Mouse (Mus musculus) intestine, embryonic 14.5 days (tissue): ENCODE results near the gene Parvg. TPM values are rescaled to one million over a fixed set of nuclear protein-coding genes. Genes with fewer than 3 reads are reported as not detected.

ENCODE experiments used
- ATAC-seq: fragments of 200-750 bp; cut with Nextera tagmentation; replicated peaks from 2 replicates; pipeline ENCODE4 v1.8.0; 2017; ENCODE audit warnings: low read depth, moderate number of reproducible peaks, moderate TSS enrichment, moderate library complexity; ENCODE audit not compliant: low FRiP score, low TSS enrichment
- DNase-seq: peaks from one replicate; pipeline ENCODE4 v3.0.0-alpha.2; 2018; ENCODE audit warnings: low spot score
- H3K27ac ChIP-seq: fragments of 300-500 bp; sonication (generic); 2 replicates; pipeline ENCODE4 v1.5.1; 2014; ENCODE audit warnings: low read depth, mild to moderate bottlenecking, control low read depth
- H3K27me3 ChIP-seq: fragments of 300-500 bp; sonication (generic); replicated peaks from 2 replicates; pipeline ENCODE4 v1.6.1; 2014; ENCODE audit warnings: low read length, control low read depth; ENCODE audit not compliant: control insufficient read depth, insufficient read depth
- H3K36me3 ChIP-seq: fragments of 300-500 bp; sonication (generic); 2 replicates; pipeline ENCODE4 v1.6.1; 2014; ENCODE audit warnings: low read length, control low read depth; ENCODE audit not compliant: control insufficient read depth, insufficient read depth
- H3K4me1 ChIP-seq: fragments of 300-500 bp; sonication (generic); replicated peaks from 2 replicates; pipeline ENCODE4 v1.6.1; 2014; ENCODE audit warnings: low read length, control low read depth, mixed read lengths; ENCODE audit not compliant: control insufficient read depth, insufficient read depth
- H3K4me2 ChIP-seq: fragments of 300-500 bp; sonication (generic); 2 replicates; pipeline ENCODE4 v1.6.1; 2014; ENCODE audit warnings: low read length
- H3K4me3 ChIP-seq: fragments of 300-500 bp; sonication (generic); 2 replicates; pipeline ENCODE4 v1.5.1; 2014; ENCODE audit warnings: low read depth, low read length, control low read depth, mixed read lengths
- H3K9ac ChIP-seq: fragments of 300-500 bp; sonication (generic); 2 replicates; pipeline ENCODE4 v1.6.1; 2014; ENCODE audit warnings: mild to moderate bottlenecking, low read length
- H3K9me3 ChIP-seq: fragments of 300-500 bp; sonication (generic); 2 replicates; pipeline ENCODE4 v1.6.1; 2016; ENCODE audit warnings: low read length, control low read depth; ENCODE audit not compliant: control insufficient read depth
- WGBS: fragments of 180-500 bp; shearing (Covaris S2); extraction: QIAGEN DNeasy Blood & Tissue Kit; methylation state at CpG from one replicate; pipeline ENCODE4 v1.1.7; 2014; 5-methylcytosine and 5-hydroxymethylcytosine counted together
- polyA plus RNA-seq: library from polyadenylated mRNA; unstranded; fragments of >200 nt; fragmentation: Nextera tagmentation; extraction: Ambion mirVana; gene quantifications from 2 replicates; pipeline ENCODE4 v1.2.1, GENCODE M21; 2014

The Parvg gene
- polyA plus RNA-seq, 1 experiment from 2014 or later: 2.0 TPM

- 20% methylated on average over 9 of the region's 9 CpGs for WGBS
- DNase-seq (no peak), ATAC-seq (0 out of 2 replicates have a peak, but pooled peaks have one; percentile 24)
- H3K27ac ChIP-seq: no peak overlapping the region
- no peak overlapping the region for H3K4me2 ChIP-seq
- no peak overlapping the region for H3K9ac ChIP-seq
- H3K36me3 ChIP-seq: no peaks in the 10 kb centered on the region
- H3K27me3 ChIP-seq: no peaks in the 10 kb centered on the region
- H3K4me1 ChIP-seq: peaks cover 19% of the 10 kb centered on the region
- no peak overlapping the region for H3K4me3 ChIP-seq
- no peaks in the 10 kb centered on the region for H3K9me3 ChIP-seq
These were observed 10.3 kb upstream of the Parvg start for GRCm38 (mm10) chr15:84313566-84313878.

- 52% methylated on average over 18 of the region's 18 CpGs for WGBS
- Histone ChIP-seq H3K4me2 (no peak overlapping the region), H3K9me3 (no peaks in the 10 kb centered on the region), H3K4me3 (no peak overlapping the region), H3K4me1 (peaks cover 19% of the 10 kb centered on the region), H3K27me3 (no peaks in the 10 kb centered on the region), H3K27ac (no peak overlapping the region), H3K36me3 (no peaks in the 10 kb centered on the region), H3K9ac (no peak overlapping the region)
- DNase-seq: no peak
- ATAC-seq: no peak
These were observed 9.3 kb upstream of the Parvg start for GRCm38 (mm10) chr15:84314420-84315080.

- Histone ChIP-seq H3K9ac (no peak overlapping the region), H3K27ac (no peak overlapping the region), H3K36me3 (no peaks in the 10 kb centered on the region), H3K4me3 (no peak overlapping the region), H3K9me3 (no peaks in the 10 kb centered on the region), H3K27me3 (no peaks in the 10 kb centered on the region), H3K4me2 (no peak overlapping the region), H3K4me1 (peaks cover 19% of the 10 kb centered on the region)
- DNase-seq: no peak
- 29% methylated on average over 15 of the region's 15 CpGs for WGBS
- ATAC-seq: no peak
These were observed 8.4 kb upstream of the Parvg start for GRCm38 (mm10) chr15:84315276-84316046.

- 87% methylated on average over 4 of the region's 4 CpGs for WGBS
- no peaks in the 10 kb centered on the region for H3K27me3 ChIP-seq
- H3K4me1 ChIP-seq: peaks cover 9% of the 10 kb centered on the region; the same call in 1 of the 2 replicates
- H3K27ac ChIP-seq: no peak overlapping the region
- H3K9me3 ChIP-seq: no peaks in the 10 kb centered on the region
- DNase-seq (no peak), ATAC-seq (no peak)
- no peaks in the 10 kb centered on the region for H3K36me3 ChIP-seq
- no peak overlapping the region for H3K9ac ChIP-seq
- no peak overlapping the region for H3K4me2 ChIP-seq
- H3K4me3 ChIP-seq: no peak overlapping the region
These were observed 4.4 kb upstream of the Parvg start for GRCm38 (mm10) chr15:84319393-84319792.

- H3K27ac ChIP-seq: no peak overlapping the region
- ATAC-seq: no peak
- no peaks in the 10 kb centered on the region for H3K27me3 ChIP-seq
- no peaks in the 10 kb centered on the region for H3K4me1 ChIP-seq
- DNase-seq: no peak
- WGBS: 70% methylated on average over 8 of the region's 8 CpGs
- no peaks in the 10 kb centered on the region for H3K9me3 ChIP-seq
- no peak overlapping the region for H3K9ac ChIP-seq
- no peak overlapping the region for H3K4me2 ChIP-seq
- H3K36me3 ChIP-seq: no peaks in the 10 kb centered on the region
- no peak overlapping the region for H3K4me3 ChIP-seq
These were observed 2.2 kb upstream of the Parvg start for GRCm38 (mm10) chr15:84321544-84322174.

GRCm38 (mm10) chr15:84324870-84325553 lies 1.2 kb downstream of the Parvg start:
- Histone ChIP-seq H3K4me3 (no peak overlapping the region), H3K27me3 (no peaks in the 10 kb centered on the region), H3K9me3 (no peaks in the 10 kb centered on the region), H3K9ac (no peak overlapping the region), H3K36me3 (no peaks in the 10 kb centered on the region), H3K27ac (no peak overlapping the region), H3K4me2 (no peak overlapping the region), H3K4me1 (no peaks in the 10 kb centered on the region)
- 59% methylated on average over 8 of the region's 8 CpGs for WGBS
- no peak for DNase-seq
- no peak for ATAC-seq

GRCm38 (mm10) chr15:84325736-84326135 lies 1.9 kb downstream of the Parvg start:
- Histone ChIP-seq H3K4me1 (no peaks in the 10 kb centered on the region), H3K9me3 (no peaks in the 10 kb centered on the region), H3K4me2 (no peak overlapping the region), H3K27me3 (no peaks in the 10 kb centered on the region), H3K36me3 (no peaks in the 10 kb centered on the region), H3K4me3 (no peak overlapping the region), H3K27ac (no peak overlapping the region), H3K9ac (no peak overlapping the region)
- ATAC-seq: no peak
- no peak for DNase-seq
- WGBS: 51% methylated on average over 12 of the region's 12 CpGs

GRCm38 (mm10) chr15:84328870-84329269 lies 5.0 kb downstream of the Parvg start:
- ATAC-seq: no peak
- no peak for DNase-seq
- Histone ChIP-seq H3K9me3 (no peaks in the 10 kb centered on the region), H3K36me3 (no peaks in the 10 kb centered on the region), H3K4me1 (no peaks in the 10 kb centered on the region), H3K4me3 (no peak overlapping the region), H3K4me2 (no peak overlapping the region), H3K27ac (no peak overlapping the region), H3K27me3 (no peaks in the 10 kb centered on the region), H3K9ac (no peak overlapping the region)
- 71% methylated on average over 10 of the region's 10 CpGs for WGBS
